Comparison of ENCODE assay signal across 13 mouse cellular contexts in the genomic region with DNA sequence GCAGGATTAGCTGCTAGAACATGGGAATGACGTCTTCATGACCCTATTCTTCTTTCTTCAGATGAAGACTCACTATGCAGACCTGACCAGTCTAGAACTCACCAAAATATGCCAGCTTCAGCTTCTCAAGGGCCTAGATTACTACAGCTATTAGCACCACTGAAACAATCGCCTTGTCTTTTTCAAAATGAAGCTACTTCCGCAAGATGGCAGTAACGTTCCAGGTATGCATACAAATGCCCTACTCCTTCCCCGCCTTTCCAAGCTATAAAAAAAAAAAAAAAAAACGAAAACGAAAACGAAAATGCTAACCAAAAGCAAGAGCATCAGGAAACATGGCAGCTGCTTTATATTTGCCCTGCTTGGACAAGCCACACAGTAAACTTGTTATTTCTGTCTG.
DNase-seq lines count a peak whose midpoint lies in the region; ATAC-seq and TF ChIP-seq lines count a peak whose summit lies in the region.
"Had no signal": no experiment of that assay in that cellular context is flagged by ENCODE, and none has a peak within 500 bp of the region (broad histone marks: within the 10 kb centered on the region; RNA-seq: fewer than 3 reads in every experiment).

No protein-coding gene starts in this region.

- no peaks in the 10 kb centered on the region for H3K27me3 ChIP-seq in lung, postnatal 0 days (replicated peaks; ENCODE audit: insufficient read depth, low read length)
- H3K27me3 ChIP-seq in ES-Bruce4 (ENCODE audit: control insufficient read depth, insufficient read depth, low read length, poor library complexity, severe bottlenecking) = no peaks in the 10 kb centered on the region
- H3K27me3 ChIP-seq: forebrain, embryonic 15.5 days; heart, embryonic 15.5 days had no signal

- DNase-seq in heart, postnatal 4 days = peak; percentile 54
- no peak for DNase-seq in heart, adult 11 months
- no peak for DNase-seq in lung, postnatal 0 days (ENCODE audit: low spot score)
- no peak for DNase-seq in lung, postnatal 14 days
- DNase-seq in R1 (ENCODE audit: low read depth, low spot score) = peak; percentile 69
- DNase-seq in cerebellum, postnatal 25 days = no peak
- DNase-seq: gastrocnemius, postnatal 14 days; liver had no signal

- no peak overlapping the region for H3K4me3 ChIP-seq in lung, postnatal 0 days (ENCODE audit: low read depth, low read length)
- no peak overlapping the region for H3K4me3 ChIP-seq in ES-Bruce4 (ENCODE audit: low read depth, low read length)
- H3K4me3 ChIP-seq: forebrain, embryonic 15.5 days; heart, embryonic 15.5 days; myocyte had no signal

- no peak overlapping the region for H3K27ac ChIP-seq in lung, postnatal 0 days (ENCODE audit: low read length)
- H3K27ac ChIP-seq in ES-Bruce4 (ENCODE audit: insufficient read depth, low read length) = peak overlapping the region; percentile 44; the same call in 1 of the 2 replicates
- H3K27ac ChIP-seq: forebrain, embryonic 15.5 days; heart, embryonic 15.5 days had no signal

- no peaks in the 10 kb centered on the region for H3K36me3 ChIP-seq in lung, postnatal 0 days (ENCODE audit: insufficient read depth, low read length)
- H3K36me3 ChIP-seq in ES-Bruce4 (ENCODE audit: control insufficient read depth, insufficient read depth, low read length, poor library complexity, severe bottlenecking) = peaks cover 16% of the 10 kb centered on the region
- H3K36me3 ChIP-seq: forebrain, embryonic 15.5 days; heart, embryonic 15.5 days had no signal

- no peak for ATAC-seq in lung, postnatal 0 days
- ATAC-seq: activated CD4-positive, CD25-positive, alpha-beta regulatory T cell, adult 4 months; forebrain, embryonic 15.5 days had no signal

- TF ChIP-seq POLR2A in ES-Bruce4 (IDR thresholded peaks at IDR 0.05; ENCODE audit: insufficient read depth, low read length) = no peak

- no peaks in the 10 kb centered on the region for H3K9me3 ChIP-seq in lung, postnatal 0 days (ENCODE audit: low read length)
- no peaks in the 10 kb centered on the region for H3K9me3 ChIP-seq in ES-Bruce4 (replicated peaks; ENCODE audit: control insufficient read depth, insufficient read depth, low read length, poor library complexity, severe bottlenecking)
- H3K9me3 ChIP-seq: forebrain, embryonic 15.5 days; heart, embryonic 15.5 days had no signal

- H3K4me1 ChIP-seq in lung, postnatal 0 days (ENCODE audit: insufficient read depth, low read depth, low read length) = no peaks in the 10 kb centered on the region
- H3K4me1 ChIP-seq in ES-Bruce4 (ENCODE audit: control insufficient read depth, insufficient read depth, low read length) = no peaks in the 10 kb centered on the region
- H3K4me1 ChIP-seq: forebrain, embryonic 15.5 days; heart, embryonic 15.5 days had no signal

- TF ChIP-seq EP300 in lung, postnatal 0 days (IDR thresholded peaks at IDR 0.05) = no peak
- TF ChIP-seq EP300 in ES-Bruce4 (IDR thresholded peaks at IDR 0.05; ENCODE audit: insufficient read depth, low read depth, low read length) = no peak

- no peak overlapping the region for H3K4me2 ChIP-seq in lung, postnatal 0 days (replicated peaks; ENCODE audit: low read depth, low read length)
- H3K4me2 ChIP-seq: forebrain, embryonic 15.5 days; heart, embryonic 15.5 days had no signal

- WGBS in lung, postnatal 0 days = 72% methylated on average over 8 of the region's 8 CpGs

- H3K9ac ChIP-seq in lung, postnatal 0 days (replicated peaks; ENCODE audit: low read depth) = no peak overlapping the region
- H3K9ac ChIP-seq in ES-Bruce4 (ENCODE audit: low read depth, poor library complexity, severe bottlenecking) = no peak overlapping the region
- H3K9ac ChIP-seq: forebrain, embryonic 15.5 days; heart, embryonic 15.5 days had no signal

- peak; percentile 39 for TF ChIP-seq CTCF in lung, postnatal 0 days (IDR thresholded peaks at IDR 0.05)
- TF ChIP-seq CTCF in ES-Bruce4 (IDR thresholded peaks at IDR 0.05; ENCODE audit: low read depth, low read length) = no peak

Comparison
In these comparisons a context has a peak if more than half of its experiments do, and no peak if none do; other contexts are left out.
1. DNase-seq: peak in heart, postnatal 4 days (single experiment) and R1 (single experiment); none in heart, adult 11 months (single experiment), lung, postnatal 0 days (single experiment), lung, postnatal 14 days (single experiment) and cerebellum, postnatal 25 days (0 of 2).